Mouse (Mus musculus) olfactory bulb, adult 2 months (tissue): ENCODE measurements around the gene Prr23a1.

Experiments
- CTCF ChIP-seq: fragments of 200-500 bp; IDR thresholded peaks from 2 replicates; pipeline ENCODE4 v1.5.1; 2012; ENCODE audit warnings: low read depth, mild to moderate bottlenecking, low read length, moderate library complexity; ENCODE audit not compliant: insufficient read depth
- POLR2A ChIP-seq: fragments of 200-500 bp; IDR thresholded peaks from 2 replicates; pipeline ENCODE4 v1.6.1; 2012; ENCODE audit warnings: mild to moderate bottlenecking, low read depth, low read length, moderate library complexity; ENCODE audit not compliant: insufficient read depth

DNA sequence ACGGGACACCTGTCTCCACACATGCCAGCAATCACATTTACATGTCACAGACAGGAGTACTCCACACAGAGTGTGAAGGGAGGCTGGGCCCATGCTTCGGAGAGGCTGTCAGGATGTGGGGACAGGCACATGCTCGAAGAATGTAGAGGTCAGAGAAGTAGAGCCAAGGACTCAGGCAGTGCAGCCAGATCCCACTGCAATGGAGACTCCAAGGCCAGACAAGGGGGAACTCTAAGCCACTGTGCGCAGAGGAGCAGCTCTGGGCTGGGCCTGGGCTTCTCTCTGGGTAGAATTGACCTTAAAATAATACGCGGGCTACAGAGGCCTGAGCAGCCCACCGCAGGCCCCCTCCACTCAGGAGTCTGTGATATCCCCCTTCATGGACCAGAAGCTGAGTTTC is 24.7 kb upstream of the Prr23a1 start:
- TF ChIP-seq POLR2A (no peak), CTCF (no peak)
